Mouse (Mus musculus): ENCODE measurements around the gene Psme1.

The Psme1 gene

DNA sequence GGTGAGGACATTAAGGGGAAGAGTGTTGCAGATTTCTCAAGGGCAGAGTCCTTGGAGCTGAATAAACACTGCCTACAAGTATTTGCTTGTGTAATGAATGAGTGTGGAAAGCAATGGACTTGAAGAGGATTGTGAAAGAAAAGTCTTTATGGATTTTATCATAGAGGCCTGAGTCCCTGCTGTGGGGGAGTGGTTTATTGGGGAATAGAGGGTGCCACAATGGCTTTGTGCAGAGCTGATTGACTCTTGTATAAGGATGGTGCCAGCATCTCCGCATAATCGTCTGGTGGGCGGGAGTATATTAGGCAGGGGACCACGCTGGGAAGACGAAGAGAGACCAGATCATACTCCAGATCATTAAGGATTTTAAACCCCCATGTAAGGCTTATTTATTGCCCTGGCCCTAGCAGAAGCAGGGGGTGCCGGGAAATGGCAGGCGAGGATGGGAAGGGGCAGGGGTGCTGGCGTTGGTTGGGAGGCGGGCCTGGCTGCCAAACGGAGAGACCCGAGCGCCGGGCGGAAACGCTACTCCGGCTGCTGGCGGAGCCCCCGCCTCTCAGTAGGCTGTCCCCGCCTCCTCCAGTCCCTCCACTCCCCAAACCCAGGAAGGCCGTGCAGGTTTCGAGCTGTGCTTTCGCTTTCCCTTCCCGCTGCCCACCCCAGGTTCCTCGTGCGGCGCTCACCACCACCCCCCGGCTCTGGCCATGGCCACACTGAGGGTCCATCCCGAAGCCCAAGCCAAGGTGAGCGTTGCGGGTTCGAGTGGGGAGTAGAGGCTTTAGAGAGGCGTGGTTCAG lies at the start of gene Psme1:
Psme1 (plus strand) TSS at position 253 of the 797 bp plus-strand sequence.
- DNase-seq = peak; percentile 77

DNA sequence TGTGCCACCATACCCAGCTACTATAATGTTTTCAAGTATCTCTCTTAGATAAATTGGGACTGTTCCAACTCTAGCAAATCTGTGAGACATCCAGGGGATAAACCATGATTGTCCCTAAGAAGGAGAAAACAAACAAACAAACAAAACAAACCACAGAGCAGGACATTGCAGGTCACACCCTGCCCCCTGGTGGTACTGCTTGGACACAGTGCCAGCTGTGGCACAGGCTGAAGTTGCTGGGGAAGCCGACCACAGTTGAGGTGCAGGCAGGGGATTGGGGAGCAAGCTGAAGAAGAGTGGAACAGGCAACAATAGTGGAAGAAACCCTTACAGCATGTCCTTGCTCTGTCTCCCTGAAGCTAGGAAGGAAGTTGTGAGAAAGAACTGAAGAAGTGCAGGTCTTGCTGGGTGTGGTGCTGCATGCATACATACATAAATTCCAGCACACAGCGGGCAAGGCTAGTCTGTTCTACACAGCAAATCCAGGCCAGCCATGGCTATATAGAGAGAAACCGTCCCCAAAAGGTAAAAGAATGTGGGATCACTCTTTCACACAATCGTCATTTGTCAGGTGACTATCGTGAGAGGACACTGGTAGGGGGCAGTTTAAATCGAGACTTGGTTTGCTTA lies 41.7 kb upstream of the Psme1 start:
- DNase-seq = no peak

DNA sequence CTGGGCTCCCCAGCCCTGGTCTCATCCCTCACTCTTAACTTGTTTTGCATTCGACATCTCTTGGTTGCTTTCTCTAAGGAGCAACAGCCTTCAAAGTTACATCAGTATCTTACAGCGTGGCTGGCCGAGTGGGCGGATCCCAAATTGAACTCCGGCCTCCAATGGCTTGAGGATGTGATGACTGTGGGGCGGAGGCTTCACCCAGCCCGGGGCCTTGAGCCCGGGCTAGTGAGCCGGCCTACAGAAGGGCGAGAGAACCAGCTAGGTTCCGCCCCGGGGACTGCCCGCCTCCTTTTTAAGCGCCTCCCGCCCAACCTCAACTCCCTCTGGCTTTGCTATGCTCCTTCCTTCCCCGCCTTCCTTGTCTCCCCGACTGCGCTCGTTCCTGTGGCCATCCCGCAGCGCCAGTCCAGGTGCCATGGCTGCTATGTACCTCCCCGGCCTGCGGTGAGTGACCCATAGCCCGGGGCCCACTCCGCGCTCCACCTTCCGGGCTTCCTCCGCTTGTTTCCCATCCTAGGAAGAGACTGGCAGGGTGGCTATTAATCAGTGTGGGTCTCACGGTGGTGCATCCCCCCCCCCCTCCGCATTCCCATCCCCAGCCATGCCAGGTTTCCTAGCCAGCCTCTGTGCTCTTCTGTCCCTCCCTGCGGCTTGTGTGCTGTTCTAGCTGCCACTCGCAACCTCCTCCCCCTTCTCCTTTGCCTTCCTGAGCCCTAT lies 37.7 kb upstream of the Psme1 start, which contains the start of gene Pck2:
Pck2 (plus strand) TSS at position 200 of the 720 bp plus-strand sequence.
- peak; percentile 76 for DNase-seq

DNA sequence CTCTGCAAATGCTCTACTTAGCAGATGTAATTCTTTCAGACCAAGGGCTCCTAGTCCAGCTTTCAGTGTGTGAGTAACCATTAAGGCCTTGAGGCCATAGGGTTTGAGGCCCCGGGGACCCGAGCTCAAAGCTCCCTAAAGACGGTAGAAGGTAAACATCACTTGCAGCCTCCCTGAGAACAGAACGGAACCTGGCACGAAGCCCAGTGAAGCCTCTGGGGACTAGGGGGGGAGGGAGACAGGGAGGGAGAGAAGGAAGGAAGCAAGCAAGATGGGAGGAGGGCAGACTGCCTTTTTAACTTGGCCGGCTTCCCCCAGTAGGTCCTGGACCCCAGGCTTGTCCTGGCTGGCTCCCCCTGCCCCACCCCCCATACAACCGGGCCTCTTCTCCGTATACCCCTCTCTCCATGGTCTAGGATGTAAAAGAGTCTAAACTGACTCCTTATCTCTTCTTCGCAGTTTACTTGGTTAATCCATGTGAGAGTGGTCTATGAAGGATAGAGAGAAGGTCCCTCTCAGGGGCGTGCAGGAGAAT lies 37.1 kb upstream of the Psme1 start:
- DNase-seq = peak; percentile 74

DNA sequence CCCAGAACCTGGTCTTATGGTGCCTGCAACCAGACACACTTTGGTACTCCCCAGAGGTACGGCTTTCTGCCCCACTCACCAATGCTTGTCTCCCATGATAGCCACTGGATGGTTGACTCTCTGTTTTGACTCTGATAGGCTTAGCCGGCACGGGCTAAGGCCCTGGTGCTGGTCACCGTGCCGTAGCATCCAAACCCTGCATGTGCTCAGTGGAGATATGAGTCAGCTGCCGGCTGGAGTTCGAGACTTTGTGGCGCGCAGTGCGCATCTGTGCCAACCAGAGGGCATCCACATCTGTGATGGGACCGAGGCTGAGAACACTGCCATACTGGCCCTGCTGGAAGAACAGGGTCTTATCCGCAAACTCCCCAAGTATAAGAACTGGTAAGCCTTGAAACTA lies 35.7 kb upstream of the Psme1 start:
- DNase-seq = no peak

DNA sequence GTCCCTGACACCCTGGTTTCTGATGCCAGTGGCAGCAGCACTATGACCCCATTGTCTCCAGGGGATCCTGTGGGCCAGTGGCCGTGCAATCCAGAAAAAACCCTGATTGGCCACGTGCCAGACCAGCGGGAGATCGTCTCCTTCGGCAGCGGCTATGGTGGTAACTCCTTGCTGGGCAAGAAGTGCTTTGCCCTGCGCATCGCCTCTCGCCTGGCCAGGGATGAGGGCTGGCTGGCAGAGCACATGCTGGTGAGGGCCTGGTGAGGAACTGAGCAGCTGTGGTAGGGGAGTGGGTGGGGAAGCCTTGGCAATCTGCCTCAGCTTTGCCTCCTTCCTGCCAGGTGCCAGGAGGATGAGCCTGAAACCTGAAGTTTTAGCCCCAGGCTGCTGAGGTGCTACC lies 33.6 kb upstream of the Psme1 start:
- DNase-seq = no peak

DNA sequence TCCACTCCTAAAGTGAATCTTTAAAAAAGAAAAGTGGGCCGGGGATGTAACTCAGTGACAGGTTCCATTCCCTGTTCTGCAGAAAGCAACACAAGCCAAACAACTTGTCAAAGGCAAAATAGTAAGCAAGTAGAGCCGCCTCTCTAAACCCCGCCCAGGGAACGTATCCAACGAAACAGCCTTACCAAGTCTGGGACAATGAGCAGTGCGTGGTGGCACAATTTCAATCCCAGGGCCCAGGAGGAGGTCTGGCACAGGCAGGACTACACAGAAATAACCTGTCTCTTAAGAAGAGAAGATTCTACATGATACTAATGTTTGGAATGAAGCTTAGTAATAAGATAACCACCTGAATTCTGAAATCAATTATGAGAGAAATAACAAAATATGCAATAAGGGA lies 27.7 kb upstream of the Psme1 start:
- no peak for DNase-seq

DNA sequence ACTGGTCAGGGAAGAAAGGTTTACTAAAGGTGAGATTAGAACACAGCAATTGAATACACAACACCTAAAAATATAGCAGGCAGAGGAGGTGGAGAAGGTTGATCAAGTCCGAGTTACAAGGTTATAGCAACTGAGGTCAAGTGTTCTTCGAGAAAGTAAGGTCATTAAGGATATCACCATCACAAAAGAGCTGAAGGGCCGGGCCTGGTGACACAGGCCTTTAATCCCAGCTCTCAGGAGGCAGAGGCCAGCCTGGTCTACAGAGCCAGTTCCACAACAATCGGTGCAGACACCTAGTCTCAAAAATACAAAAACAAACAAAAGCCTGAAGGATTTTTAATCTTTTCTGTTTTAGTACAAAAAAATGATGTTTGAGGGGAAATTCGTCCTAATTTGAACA lies 26.6 kb upstream of the Psme1 start:
- DNase-seq = no peak

DNA sequence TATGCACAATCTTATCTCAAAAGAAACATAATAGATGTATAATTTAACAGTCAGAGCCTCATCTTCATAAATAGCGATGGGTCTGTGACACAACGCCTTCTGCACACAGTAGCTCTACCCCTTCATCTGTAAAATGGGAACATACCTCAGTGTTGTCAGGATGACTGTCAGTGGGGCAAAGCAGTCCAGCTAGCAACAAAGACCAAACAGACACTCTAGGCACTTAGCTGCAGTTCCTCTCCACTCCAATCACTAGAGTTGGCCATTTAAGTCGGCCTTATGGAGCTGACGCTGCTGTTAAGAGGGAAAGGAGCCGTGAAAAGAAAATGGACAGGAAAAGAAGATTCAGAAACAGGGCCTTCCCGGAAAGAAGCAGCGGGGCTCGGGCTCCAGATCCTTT lies 26.1 kb upstream of the Psme1 start:
- DNase-seq = no peak

DNA sequence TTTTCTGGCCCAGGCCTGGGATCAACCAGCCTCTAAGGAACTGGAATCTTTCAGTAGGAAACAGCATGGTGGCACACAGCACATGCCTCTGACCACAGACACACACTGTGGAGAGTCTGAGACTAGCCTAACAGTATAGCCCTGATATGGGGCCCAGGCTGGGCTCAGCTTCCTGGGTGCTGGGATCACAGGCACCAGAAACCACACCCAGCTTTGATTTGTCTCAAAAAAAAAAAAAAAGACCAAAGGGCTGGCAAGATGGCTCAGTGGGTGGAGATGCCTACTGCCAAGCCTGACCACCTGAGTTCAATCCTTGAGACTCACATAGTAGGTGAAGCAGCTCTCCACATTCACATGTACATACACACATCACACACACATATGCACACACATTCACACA lies 23.3 kb upstream of the Psme1 start:
- no peak for DNase-seq

DNA sequence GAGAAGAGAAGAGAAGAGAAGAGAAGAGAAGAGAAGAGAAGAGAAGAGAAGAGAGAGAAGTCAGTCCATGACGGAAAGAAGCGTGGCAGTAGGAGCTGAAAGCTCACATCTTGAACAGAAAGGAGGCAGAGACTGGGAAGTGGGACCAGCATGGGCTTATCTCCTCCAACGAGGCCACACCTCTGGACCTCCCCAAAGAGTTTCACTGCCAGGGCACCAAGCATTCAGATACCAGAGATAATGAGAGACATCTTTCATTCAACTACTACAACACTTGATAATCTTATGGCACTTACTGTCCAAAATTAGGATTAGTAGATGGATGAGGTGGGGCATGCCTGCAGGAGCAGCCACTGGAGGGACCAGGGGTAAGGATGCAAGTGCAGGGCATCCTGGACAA lies 22.1 kb upstream of the Psme1 start:
- DNase-seq = no peak

DNA sequence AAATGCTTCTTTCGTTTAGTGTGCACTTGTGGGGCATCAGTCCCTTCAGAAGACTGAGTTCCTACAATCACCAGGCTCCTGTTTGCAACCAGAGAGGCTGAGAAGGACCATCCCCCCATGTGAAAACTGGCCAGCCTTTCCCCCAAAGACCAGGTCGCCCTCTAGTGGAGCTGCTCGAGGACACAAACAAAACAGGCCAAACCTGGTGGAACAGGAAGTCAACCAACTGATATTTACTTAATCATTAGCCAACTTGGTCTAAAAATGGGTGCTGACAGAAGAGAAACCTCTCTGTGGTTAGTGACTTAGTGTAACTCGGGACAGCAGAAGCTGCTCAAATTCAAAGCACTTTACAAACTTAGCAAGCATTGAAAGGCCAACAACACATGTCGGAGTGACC lies 20.9 kb upstream of the Psme1 start:
- peak; percentile 50 for DNase-seq

DNA sequence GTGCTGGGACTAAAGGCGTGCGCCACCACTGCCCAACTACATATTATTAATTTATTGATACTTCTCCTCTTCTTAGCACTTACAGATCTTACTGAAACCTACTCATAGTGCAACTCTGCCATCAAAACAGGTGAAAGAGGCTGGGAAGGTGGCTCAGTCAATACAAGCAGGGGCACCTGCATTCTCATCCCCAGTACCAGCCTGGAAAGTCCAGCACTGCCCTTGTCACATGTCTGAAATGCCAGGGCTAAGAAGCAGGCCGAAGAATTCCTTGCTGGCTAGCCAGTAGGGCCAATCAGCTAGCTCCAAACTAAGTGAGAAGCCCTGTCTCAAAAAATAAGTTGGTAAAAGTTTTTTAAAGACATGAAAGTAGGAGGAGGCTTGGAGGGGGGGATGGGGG lies 20.3 kb upstream of the Psme1 start:
- no peak for DNase-seq

DNA sequence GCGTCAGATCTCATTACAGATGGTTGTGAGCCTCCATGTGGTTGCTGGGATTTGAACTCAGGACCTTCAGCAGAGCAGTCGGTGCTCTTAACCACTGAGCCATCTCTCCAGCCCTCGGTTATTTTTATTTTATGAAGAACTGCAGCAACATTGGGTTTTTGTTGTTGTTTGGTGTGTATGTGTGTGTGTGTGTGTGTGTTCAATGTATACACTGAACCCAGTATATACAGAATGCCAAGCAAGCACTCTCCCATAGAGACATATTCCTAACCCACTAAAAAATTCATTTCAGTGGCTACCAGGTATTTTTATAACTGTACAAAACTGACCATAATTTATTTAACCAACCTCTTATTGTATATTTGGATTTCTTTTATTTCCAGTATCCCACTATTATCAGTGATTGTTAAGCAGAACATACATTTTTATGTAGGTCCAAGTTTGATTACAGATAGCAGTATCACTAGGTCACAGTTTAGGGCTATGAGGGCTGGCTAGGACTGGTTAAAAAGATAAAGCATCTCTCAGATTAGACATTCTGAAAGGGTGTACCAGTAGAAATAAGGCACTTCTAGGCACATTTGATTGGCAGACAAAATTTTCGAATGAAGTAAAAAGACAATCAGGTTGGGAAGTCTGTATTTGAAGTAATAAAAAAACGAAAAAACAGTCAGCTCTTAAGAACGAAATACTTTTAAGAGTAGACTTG lies 19.0 kb upstream of the Psme1 start:
- no peak for DNase-seq

DNA sequence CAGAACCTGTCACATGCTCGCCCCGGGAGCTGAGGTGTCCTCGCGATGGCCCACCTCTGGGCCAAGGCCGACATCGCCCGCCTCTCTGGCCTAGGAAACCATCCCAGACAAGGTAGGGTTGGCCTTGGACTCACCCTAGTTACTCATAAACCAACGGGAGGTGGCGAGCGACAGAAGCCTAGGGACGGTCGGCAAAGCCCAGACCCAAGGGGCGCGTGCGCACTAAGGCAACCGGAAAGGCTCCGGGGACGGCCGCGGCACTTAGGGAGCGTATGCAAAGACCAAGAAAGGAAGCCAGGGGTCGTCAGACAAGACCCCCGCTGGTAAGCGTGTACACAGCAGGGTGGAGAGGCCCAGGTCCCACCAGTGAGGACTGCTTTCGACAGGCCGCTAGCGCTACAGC lies 18.1 kb upstream of the Psme1 start, which contains the start of gene Dcaf11:
Dcaf11 (plus strand) TSS at position 208 of the 403 bp plus-strand sequence.
- peak; percentile 87 for DNase-seq

DNA sequence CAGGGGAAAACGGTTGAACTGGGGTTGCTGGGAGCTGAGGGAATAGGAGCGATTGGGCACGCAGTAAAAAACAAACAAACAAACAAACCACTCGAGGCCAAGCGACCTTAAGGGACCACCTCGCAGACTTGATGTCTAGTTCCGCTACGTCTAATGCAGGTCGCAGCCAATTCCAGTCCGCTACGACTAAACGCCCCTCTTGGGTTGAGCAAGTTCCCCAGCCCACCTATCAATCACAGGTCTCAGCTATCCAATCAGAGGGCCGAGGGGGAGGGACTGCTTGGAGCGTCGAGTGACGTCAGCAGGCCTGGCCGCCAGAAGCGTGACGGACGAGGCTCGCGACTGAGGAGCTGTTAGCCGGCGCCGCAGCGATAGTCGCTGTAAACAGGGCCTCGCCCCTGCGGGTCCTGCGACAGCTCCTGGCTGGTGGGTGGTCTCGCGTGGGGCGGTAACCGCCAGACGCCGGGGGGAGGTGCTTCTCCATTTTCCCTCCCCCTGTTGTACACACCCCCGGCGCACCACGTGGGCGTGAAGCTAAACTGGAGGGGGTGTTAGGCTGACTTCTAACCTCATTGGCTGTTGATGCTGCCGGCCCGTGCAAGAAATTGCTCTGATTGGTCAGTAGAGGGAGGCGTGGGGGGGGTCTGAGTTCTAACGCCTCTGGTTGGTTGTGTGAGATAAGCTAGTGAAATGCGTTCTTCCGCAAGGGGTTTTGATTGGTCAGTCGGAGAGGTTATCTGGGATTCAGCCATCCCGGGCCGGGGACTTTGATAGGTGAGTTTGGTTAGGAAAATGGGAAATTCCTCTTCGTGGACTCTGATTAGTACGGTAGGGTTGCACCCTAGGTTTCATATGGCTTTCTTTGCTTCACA lies 17.5 kb upstream of the Psme1 start, which contains the start of gene A730061H03Rik:
A730061H03Rik (minus strand) TSS at position 205 of the 872 bp plus-strand sequence.
- DNase-seq = peak; percentile 98

DNA sequence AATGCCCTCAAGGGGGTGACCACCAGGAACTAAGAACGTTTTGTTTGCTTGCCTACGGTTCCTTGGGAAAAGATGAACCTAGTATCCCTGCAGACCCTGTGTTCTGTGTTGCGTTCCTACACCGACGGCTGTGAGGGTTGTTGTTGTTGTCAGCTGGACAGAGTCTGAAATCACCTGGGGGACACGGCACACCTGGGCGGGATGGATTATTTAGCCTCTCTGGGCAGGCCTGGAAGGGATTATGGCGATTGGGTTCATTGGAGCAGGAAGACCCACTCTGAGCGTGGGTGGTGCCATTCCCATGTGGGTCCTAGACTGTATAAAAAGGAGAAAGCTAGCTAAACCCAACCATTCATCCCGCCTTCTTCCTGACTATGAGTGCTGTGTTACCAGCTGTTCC lies 16.1 kb upstream of the Psme1 start:
- DNase-seq = no peak

DNA sequence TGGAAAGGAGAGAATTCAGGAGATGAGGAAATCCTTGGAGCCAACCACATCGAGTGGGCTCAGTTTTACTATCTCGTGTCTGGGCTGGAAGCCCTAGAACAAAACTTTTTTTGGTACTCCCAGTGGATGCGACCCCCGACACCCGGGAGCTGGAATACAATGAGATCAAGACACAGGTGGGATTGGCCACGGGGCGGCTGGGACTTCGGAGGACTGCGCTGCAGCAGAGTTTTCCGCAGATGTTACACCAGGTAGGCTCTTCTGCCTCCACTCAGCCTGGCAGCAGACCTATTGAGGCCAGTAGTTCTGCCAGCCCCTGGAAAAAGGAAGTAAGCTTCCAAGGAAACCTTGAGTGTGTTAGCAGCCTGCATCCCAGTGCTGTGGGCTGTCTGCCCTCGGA lies 14.7 kb upstream of the Psme1 start:
- no peak for DNase-seq

DNA sequence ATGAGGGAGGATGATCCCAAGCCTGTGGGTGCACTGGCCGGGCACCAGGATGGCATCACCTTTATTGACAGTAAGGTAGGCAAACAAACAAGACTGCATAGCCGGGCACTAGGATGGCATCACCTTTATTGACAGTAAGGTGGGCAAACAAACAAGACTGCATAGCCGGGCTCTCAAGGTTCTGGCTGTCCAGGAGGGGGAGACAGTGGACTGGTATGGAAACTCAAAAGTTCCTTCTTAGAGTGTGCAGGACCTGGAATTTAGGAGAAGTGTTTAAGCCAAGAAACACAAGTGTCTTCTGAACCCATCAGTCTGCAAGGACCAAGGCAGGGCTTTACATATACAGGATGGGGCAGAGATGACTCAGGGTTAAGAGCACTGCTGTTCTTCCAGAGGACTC lies 12.2 kb upstream of the Psme1 start:
- no peak for DNase-seq

DNA sequence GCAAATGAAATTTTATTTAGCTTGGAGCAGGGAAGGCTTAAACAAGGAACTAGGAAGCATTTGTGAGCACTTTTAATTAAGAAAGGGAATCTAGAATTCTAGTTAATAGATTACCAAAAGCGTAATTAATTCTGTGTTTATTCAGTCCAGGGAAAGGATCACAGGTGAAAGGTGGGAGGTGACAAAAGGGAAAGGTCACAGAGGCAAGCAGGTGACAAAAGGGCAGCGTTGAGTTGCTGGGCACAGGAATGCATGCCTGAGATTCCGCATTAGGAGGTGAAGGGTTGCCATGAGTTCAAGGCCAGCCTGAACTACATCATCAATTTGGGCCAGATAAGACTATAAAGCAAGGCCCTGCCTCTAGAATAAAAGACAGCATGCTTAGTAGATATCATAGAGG lies 10.4 kb upstream of the Psme1 start:
- DNase-seq = no peak

DNA sequence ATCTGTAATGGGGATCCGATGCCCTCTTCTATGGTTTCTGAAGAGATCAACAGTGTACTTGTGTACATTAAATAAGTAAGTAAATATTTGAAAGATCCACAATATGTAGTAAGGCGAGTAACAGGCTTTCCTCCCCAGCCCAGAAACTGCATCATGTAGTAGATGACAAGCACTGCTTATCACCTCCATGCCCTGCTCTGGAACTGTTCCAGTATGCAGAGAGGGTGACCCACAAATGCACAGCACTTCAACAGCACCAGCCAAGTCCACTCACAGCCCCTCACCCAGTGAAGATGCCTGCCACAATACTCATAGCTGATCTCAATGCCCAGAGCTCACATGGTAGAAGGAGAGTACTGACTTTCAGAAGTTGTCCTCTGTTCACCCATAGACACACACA lies 7.3 kb upstream of the Psme1 start:
- DNase-seq = no peak

DNA sequence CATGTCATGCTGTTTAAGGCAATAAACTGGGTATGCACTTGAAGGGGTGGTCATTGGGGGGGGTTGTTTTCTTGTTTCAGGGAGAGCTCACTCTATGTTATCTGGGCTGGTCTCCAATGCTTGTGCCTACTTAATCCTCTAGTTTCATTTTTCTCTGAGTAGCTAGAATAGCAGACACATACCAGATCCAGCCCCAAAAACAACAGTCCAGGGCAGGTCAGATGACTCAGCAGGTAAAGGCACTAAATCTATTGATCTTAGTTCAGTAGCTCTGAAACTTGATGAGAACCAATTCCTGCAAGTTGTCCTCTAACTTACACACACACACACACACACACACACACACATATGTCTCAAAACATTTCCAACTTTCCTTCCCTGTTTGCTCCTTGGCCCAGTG lies 6.2 kb upstream of the Psme1 start:
- no peak for DNase-seq
